Mouse (Mus musculus) G1E-ER4 (cell line): ENCODE data around the gene Cd86. TPM values are rescaled to one million over a fixed set of nuclear protein-coding genes. Genes with fewer than 3 reads are reported as not detected.

Experiments used
- GATA1 ChIP-seq: IDR thresholded peaks from one replicate; pipeline ENCODE4 v1.8.0; 2012; ENCODE audit warnings: low read length, inconsistent platforms
- polyA plus RNA-seq: library from polyadenylated mRNA; stranded (reverse); fragments of >175 nt; gene quantifications from 2 replicates; pipeline ENCODE4 v1.2.3, GENCODE M21; 2012

Cd86 gene
- polyA plus RNA-seq, 1 experiment: not detected

GRCm38 (mm10) chr16:36639812-36640504 is 25.9 kb downstream of the Cd86 start:
- no peak for TF ChIP-seq GATA1

DNA sequence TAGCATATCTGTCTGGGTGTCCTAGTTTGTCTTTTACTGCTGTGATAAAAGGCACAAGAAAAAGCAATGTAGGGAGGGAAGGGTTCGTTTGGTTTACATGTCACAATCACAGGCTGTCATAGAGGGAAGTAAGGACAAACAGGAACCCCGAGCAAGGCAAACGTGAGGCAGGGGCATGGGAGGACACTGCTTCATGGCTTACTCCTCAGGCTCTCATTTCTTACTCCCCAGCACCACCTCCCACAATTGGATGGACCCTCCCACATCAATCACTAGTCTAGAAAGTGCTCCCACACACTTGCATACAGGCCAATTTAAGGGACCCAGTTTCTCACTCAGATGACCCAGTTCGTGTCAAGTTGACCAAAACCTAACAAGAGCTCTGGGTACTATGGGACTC is 29.1 kb downstream of the Cd86 start:
- TF ChIP-seq GATA1: no peak

DNA sequence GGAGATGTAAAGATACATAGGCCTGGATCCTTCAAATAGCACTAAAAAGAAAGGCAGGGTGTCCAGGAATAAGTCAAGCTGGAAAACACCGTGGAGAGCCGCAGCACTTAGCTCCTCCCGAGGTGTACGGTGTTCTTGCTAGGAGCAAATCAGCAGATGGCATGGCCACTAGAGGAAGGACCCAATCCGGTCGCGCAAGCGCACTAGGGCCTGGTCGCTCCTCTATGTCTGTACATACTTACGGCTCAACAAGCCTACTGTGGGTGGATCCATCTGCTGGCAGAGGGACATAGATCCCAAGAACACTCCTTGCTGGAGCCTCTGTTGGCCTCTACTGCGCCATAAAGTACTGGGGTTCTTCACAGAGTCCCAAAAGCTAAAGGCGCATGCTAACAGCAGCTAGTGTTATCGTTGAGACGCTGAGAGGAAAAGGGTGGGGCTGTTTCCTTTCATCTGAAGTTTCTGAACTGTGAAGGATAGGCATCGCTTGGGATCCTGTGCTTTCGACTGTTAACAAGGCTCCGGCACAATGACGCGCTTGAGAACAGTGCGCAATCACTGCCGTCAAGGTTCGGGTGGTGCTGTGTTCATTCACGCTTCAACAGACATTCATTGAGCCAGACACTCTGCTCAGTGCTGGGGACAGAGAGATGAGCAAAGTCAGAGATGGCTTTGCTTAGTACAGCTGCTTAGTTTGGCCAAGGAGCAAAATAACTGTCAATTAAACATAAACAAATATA is 30.7 kb downstream of the Cd86 start:
- TF ChIP-seq GATA1: no peak

GRCm38 (mm10) chr16:36634421-36634820 is 31.5 kb downstream of the Cd86 start:
- TF ChIP-seq GATA1: no peak

DNA sequence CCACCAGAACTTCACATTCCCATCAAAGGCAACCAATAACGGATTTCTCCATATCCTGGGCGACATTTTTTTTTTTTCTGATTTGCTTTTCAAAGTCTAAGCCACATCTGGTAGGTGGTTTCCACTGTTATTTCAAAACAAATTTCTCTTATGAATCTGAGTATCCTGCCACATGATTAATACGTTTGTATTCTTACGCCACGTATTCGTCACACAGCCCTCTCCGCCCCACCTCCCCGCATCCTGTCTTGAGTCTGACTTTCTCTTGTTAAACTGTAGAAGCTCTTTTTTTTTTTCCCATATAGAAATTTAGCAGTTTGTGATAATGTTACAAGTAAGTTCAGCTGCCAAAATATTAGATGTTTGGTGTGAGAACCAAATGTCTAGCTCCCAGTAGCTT is 33.7 kb downstream of the Cd86 start:
- TF ChIP-seq GATA1: no peak

DNA sequence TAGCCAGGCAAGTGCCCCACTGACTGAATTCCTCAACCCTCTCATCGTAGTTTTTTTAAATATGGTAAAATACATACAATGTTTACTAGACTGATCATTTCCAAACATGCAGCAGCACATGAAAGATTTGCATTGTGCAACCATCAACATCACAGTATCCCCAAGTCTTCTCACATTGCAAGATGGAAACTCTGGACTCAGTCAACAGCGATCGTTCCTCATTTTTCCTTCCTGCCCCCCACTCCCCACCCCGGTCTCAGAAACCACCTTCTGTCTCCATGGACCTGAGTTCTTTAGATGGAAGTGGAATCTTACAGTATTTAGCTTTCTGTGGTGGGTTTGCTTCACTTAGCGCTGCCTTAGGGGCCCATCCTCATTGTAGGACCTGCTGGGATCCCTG is 34.3 kb downstream of the Cd86 start:
- TF ChIP-seq GATA1: no peak

GRCm38 (mm10) chr16:36627740-36628139 is 38.1 kb downstream of the Cd86 start:
- TF ChIP-seq GATA1: no peak

DNA sequence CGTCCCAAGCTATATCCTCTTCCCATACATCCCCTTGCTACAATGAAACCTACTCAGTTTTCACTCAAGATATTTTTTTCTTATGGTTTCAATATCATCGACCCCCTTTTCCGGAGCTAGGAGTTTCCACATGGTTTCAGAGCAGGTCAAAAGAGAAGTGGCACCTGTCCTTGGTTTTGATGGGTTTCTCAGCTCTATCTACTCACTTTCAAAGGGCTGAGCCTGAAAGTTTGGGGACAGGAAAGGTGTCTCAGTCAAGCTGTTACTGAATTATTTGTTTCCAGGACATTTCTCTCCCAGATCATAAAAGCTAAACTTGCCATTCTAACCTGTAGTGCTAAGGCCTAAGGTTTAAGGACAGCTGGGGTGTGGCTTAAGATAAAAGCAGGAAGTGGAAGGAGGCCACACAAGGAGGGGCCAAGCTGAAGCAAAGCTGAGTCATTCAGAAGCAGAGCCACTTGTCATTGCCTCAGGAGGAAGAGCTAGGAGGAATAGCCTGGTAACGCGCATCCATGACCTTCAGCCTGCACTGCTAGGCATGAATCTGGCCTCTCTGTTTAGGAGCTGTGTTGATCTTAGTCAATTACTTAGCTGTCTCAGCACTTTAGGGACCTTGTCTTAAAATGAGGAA is 39.2 kb downstream of the Cd86 start:
- no peak for TF ChIP-seq GATA1

- no peak for TF ChIP-seq GATA1
Measured at GRCm38 (mm10) chr16:36625909-36626308, 40.0 kb downstream of the Cd86 start.

DNA sequence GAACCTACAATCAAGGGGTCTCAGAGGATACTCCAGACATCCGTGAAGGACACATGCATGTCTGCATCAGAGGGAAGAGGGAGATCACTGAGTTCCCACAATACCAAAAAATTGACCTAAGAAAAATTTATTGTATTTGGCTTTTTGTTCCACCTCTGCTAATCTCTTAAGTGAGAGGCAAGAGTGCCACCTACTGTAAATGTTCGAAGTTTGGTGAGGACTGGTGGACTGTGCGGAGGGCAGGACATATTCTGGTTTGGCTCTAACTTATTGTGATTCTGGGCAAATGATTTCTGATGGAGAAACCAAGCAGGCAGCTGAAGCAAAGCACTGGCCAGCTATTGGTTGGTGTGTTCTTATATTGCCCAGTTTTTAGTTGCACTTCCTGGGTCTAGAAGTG is 43.6 kb downstream of the Cd86 start:
- TF ChIP-seq GATA1: no peak

DNA sequence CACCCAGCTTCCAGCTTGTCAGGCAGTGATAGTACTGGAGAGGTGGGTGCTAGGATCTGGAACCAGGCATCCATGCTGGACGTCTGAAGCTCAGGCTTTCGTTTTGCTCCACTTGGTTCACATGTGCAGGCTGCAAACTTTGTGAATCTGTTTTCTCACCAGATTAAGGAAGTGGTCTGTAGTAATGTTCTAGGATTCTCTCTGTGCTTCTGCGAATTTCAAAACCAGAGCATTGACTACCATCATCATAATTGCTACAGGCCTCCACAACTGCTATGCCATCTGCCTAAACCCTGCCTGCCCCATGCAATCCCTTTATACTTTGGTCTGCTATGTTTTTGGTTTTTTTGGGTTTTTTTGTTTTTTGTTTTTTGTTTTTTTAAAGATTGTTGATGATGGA is 44.8 kb downstream of the Cd86 start:
- TF ChIP-seq GATA1: no peak

- no peak for TF ChIP-seq GATA1
Measured at GRCm38 (mm10) chr16:36613701-36614100, 52.2 kb downstream of the Cd86 start.

DNA sequence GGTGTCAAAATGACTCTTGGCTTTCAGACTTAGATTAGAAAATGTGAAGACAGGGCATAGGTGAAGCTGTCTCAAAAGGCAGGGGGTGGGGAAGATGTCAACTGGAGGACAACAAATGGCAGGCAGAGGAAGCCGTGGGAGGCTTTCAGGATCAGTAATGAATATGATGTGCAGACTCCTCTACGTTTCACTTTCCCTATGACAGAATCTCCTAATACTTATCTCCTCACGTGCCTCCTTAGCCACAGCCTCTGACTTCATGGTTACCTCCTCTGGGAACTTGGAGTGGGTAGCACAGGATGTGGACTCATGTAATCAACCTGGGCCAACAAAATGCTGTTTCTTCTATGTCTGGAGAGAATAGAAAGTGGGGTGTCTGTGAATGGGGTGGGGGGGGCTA is 63.2 kb downstream of the Cd86 start:
- no peak for TF ChIP-seq GATA1

- TF ChIP-seq GATA1: no peak
Measured at GRCm38 (mm10) chr16:36598265-36598664, 67.6 kb downstream of the Cd86 start.

DNA sequence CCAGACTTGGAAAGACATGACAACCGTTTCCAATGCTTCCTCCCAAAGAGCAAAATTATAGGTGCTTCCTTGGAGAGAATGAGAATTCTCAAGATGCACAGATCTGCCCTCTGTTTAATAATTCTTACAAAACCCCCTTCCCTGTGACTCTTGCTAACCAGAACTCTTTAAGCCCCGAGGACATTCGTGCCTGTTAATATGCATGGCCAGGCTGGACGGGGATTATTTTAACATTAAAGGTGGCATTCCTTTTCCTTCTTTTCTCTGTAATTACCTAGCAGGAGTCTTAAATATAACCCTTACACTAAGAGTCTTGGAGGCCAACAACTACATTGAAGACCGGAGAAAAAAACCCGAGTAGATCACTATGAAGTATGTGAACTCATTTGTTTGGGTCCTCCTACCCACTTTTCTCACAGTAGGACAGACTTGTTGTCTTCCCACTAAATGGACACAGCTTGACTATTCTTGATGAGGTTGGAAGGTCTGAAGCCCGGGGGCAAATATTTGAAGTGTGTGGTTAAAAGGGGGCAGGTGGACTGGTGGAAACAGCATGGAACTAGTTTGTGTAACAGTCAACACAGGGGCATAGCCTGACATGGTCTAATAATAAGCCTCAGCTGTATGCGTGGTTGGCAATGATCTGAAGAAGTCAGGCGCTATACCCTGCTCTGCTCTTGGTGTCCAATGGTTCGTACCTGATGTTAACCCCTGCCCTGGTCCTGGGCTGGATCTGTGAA is 69.0 kb downstream of the Cd86 start:
- TF ChIP-seq GATA1: no peak

- TF ChIP-seq GATA1: no peak
Measured at GRCm38 (mm10) chr16:36589898-36590297, 76.0 kb downstream of the Cd86 start.
